Mouse (Mus musculus) small intestine, adult 2 months (tissue): ENCODE measurements around the gene Asb13. TPM values are rescaled to one million over a fixed set of nuclear protein-coding genes. Genes with fewer than 3 reads are reported as not detected.

Experiments
- H3K27ac ChIP-seq: fragments of 200-500 bp; 2 replicates; pipeline ENCODE4 v1.5.1; 2012; ENCODE audit warnings: low read depth, low read length, control low read depth, inconsistent platforms; ENCODE audit not compliant: insufficient read depth
- H3K27me3 ChIP-seq: fragments of 200-500 bp; 2 replicates; pipeline ENCODE4 v1.6.1; 2012; ENCODE audit warnings: mild to moderate bottlenecking, moderate library complexity, low read length, inconsistent platforms; ENCODE audit not compliant: control insufficient read depth, insufficient read depth
- H3K36me3 ChIP-seq: fragments of 200-500 bp; 2 replicates; pipeline ENCODE4 v1.6.1; 2012; ENCODE audit warnings: mild to moderate bottlenecking, low read length, control low read depth, inconsistent platforms; ENCODE audit not compliant: control insufficient read depth, insufficient read depth
- H3K4me1 ChIP-seq: fragments of 200-500 bp; 2 replicates; pipeline ENCODE4 v1.6.1; 2012; ENCODE audit warnings: low read length, inconsistent platforms, mixed read lengths; ENCODE audit not compliant: control insufficient read depth, insufficient read depth, insufficient read length
- H3K4me3 ChIP-seq: fragments of 200-500 bp; 2 replicates; pipeline ENCODE4 v1.5.1; 2012; ENCODE audit warnings: low read depth, mild to moderate bottlenecking, control low read depth, inconsistent platforms, low read length, moderate library complexity
- CTCF ChIP-seq: fragments of 200-500 bp; IDR thresholded peaks from 2 replicates; pipeline ENCODE4 v1.5.1; 2012; ENCODE audit warnings: low read depth, mild to moderate bottlenecking, control low read depth, inconsistent platforms, low read length, moderate library complexity, mixed read lengths; ENCODE audit not compliant: insufficient replicate concordance, insufficient read length; ENCODE audit errors: extremely low read depth
- POLR2A ChIP-seq: fragments of 200-500 bp; IDR thresholded peaks from 2 replicates; pipeline ENCODE4 v1.6.1; 2012; ENCODE audit warnings: low read depth, mild to moderate bottlenecking, control low read depth, inconsistent platforms, low read length, moderate library complexity
- WGBS: fragments of 180-500 bp; shearing (Covaris S2); methylation state at CpG from one replicate; pipeline ENCODE4 v1.1.7; 2018; 5-methylcytosine and 5-hydroxymethylcytosine counted together
- polyA plus RNA-seq: library from polyadenylated mRNA; depleted of rRNA; stranded (reverse); fragments of >200 nt; gene quantifications from 2 replicates; pipeline ENCODE4 v1.2.3, GENCODE M21; 2012

The Asb13 gene
- polyA plus RNA-seq, 1 experiment: 15.9 TPM

DNA sequence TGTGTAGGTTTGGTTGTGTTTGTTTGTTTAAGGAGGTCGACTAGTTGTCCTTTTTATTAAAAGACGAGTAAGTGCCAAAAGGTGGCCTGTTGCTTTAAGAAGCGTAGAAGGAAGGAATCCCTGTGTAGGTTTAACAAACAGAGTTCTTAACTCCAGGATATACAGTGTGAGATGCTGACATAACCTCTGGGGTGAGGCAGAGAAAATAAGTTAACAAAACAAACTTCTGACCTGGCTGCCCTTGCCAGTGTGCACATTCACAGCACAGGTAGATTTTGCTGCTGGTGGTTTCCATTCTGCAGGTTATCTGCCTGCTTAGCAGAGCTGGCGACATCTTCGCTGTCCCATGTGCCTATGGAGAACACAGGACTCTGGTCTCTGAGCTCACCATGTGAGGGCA lies 8.7 kb downstream of the Asb13 start:
- WGBS: 63% methylated on average over 5 of the region's 5 CpGs
- H3K36me3 ChIP-seq: 0 out of 2 replicates have a peak, but pooled peaks cover 2% of the 10 kb centered on the region
- TF ChIP-seq CTCF: no peak
- TF ChIP-seq POLR2A: no peak

GRCm38 (mm10) chr13:3644871-3645270 lies 11.0 kb downstream of the Asb13 start:
- TF ChIP-seq CTCF: no peak
- TF ChIP-seq POLR2A: no peak
- 34% methylated on average over 5 of the region's 5 CpGs for WGBS

More for the DNA sequence above, 8.7 kb downstream of the Asb13 start:
- H3K4me3 ChIP-seq: no peak overlapping the region
- H3K27ac ChIP-seq: no peak overlapping the region
- no peaks in the 10 kb centered on the region for H3K27me3 ChIP-seq
- H3K4me1 ChIP-seq: peaks cover 15% of the 10 kb centered on the region

DNA sequence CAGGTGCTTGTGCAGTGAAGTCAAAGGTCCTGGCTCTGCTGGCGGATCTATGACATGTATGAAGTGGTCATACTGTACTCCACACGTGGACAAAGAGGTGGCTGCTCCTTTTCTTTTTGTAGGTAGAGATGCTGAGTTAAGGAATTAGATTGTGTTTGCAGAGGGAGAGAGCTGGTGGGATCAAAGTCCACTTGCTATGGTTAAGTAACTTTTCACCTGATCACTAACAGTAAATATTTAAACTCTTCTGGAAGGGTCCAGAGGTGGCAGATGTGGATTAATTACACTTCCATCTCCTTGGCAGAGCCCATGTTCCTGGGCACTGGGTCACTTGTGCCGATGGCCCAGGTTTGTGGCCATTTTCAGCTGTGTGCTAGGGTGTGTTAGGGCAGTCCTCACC lies 12.1 kb downstream of the Asb13 start:
- Histone ChIP-seq H3K4me3 (no peak overlapping the region), H3K27ac (peak overlapping the region; percentile 69), H3K36me3 (peaks cover 21% of the 10 kb centered on the region), H3K27me3 (no peaks in the 10 kb centered on the region), H3K4me1 (peaks cover 15% of the 10 kb centered on the region)
- TF ChIP-seq POLR2A (no peak), CTCF (no peak)
- 29% methylated on average over 3 of the region's 3 CpGs for WGBS

More at GRCm38 (mm10) chr13:3644871-3645270, 11.0 kb downstream of the Asb13 start:
- Histone ChIP-seq H3K4me1 (peaks cover 15% of the 10 kb centered on the region), H3K27me3 (no peaks in the 10 kb centered on the region), H3K27ac (no peak overlapping the region; the same call in 1 of the 2 replicates), H3K36me3 (peaks cover 13% of the 10 kb centered on the region), H3K4me3 (no peak overlapping the region)

- Histone ChIP-seq H3K4me3 (no peak overlapping the region), H3K27me3 (no peaks in the 10 kb centered on the region), H3K27ac (peak overlapping the region; percentile 69), H3K4me1 (peaks cover 15% of the 10 kb centered on the region), H3K36me3 (peaks cover 21% of the 10 kb centered on the region)
- TF ChIP-seq CTCF (no peak), POLR2A (no peak)
- 50% methylated on average over 7 of the region's 7 CpGs for WGBS
These were observed 12.7 kb downstream of the Asb13 start for GRCm38 (mm10) chr13:3646566-3646965.

- WGBS: 90% methylated on average over 4 of the region's 4 CpGs
These were observed 16.7 kb downstream of the Asb13 start for GRCm38 (mm10) chr13:3650569-3650968.

DNA sequence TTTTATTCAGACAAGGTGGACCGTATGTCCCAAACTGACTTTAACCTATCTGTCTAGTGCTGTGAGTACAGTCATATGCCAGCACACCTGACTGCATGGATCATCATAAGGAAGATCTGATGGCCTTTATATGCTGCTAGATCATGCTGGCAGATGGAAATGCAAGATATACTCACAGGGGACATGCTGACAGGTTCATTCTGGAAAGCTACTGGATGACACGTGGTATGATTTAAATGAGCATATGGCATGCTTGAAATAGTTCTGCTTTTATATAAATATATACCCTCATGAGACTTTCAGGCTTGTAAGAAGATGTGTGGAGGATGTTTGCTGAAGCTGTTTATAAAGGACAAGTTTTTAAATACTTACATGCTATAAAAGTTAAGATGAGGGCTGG lies 20.6 kb downstream of the Asb13 start:
- TF ChIP-seq POLR2A (no peak), CTCF (no peak)
- H3K27ac ChIP-seq: no peak overlapping the region
- no peak overlapping the region for H3K4me3 ChIP-seq
- no peaks in the 10 kb centered on the region for H3K27me3 ChIP-seq
- WGBS: 85% methylated on average over 2 of the region's 2 CpGs
- peaks cover 5% of the 10 kb centered on the region; the same call in 1 of the 2 replicates for H3K4me1 ChIP-seq
- peaks cover 18% of the 10 kb centered on the region for H3K36me3 ChIP-seq

More at GRCm38 (mm10) chr13:3650569-3650968, 16.7 kb downstream of the Asb13 start:
- Histone ChIP-seq H3K36me3 (peaks cover 25% of the 10 kb centered on the region), H3K4me3 (no peak overlapping the region), H3K27me3 (no peaks in the 10 kb centered on the region), H3K4me1 (peaks cover 10% of the 10 kb centered on the region), H3K27ac (no peak overlapping the region)
- TF ChIP-seq CTCF (no peak), POLR2A (no peak)

DNA sequence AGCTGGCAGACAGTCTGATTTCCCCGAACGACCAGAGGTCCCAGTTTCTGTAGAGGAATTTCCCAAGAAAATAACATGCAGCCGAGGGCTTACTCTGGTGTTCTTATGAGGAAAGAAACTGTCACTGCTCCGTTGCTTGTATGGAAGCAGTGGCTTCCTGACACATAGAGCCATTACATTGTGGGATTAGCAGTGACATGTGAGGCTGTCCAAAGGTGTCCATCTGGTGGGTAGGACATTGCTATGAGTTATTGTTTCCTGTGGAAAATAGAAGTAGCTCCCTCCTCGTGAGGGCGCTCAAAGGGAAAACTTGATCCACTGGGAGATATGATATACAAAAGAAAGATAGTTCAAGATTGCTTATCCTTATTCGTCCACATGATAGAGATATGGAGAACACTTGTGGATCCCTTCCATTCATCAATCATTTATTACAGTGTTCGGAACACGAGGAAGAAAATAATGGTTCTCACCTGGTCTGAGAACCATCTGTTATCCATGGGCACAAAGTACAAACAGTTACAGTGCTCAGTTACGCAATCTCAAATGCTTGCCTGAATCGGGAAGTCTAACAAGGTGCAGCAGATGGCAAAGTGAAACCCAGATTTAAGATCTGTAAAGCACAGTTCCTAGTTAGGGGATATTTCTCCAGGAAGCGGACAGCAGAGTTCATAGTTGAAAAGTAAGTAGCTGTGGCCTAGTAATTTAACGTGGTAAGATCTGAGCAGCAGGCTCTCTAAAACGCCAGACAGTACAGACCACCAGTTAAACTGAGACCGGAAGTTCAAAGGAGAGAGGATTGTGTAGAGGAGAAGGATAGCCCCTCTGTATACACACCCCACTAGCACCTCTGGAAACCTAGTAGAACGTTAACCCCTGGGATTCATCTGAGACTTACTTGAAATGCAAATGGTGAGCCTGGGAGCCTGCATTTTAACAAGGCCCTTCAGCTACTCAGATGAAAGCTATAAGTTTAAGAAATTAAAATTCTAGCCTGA lies 25.6 kb downstream of the Asb13 start:
- no peaks in the 10 kb centered on the region for H3K36me3 ChIP-seq
- peaks cover 9% of the 10 kb centered on the region; the same call in 1 of the 2 replicates for H3K4me1 ChIP-seq
- TF ChIP-seq POLR2A: no peak
- TF ChIP-seq CTCF: no peak
- 17% methylated on average over 16 of the region's 16 CpGs for WGBS
- H3K27ac ChIP-seq: peak overlapping the region; percentile 94
- no peak overlapping the region for H3K4me3 ChIP-seq
- no peaks in the 10 kb centered on the region for H3K27me3 ChIP-seq
